Mouse (Mus musculus) liver, embryonic 14.5 days (tissue): ENCODE data around the gene Klk7. TPM values are rescaled to one million over a fixed set of nuclear protein-coding genes. Genes with fewer than 3 reads are reported as not detected.

Experiments
- ATAC-seq: fragments of 200-750 bp; cut with Nextera tagmentation; 2 replicates; pipeline ENCODE4 v1.8.0; 2017; ENCODE audit warnings: moderate number of reproducible peaks, mild to moderate bottlenecking, moderate library complexity; ENCODE audit not compliant: insufficient read depth
- DNase-seq, 3 experiments: peaks; one replicate each; pipeline ENCODE4 v3.0.0-alpha.2; 2012 to 2013; ENCODE audit warnings: low read depth in 3 of 3, low spot score in 3 of 3
- H3K27ac ChIP-seq: fragments of 300-500 bp; sonication (generic); 2 replicates; pipeline ENCODE4 v1.5.1; 2014; ENCODE audit warnings: moderate library complexity, mild to moderate bottlenecking, control low read depth, inconsistent platforms
- H3K27me3 ChIP-seq: fragments of 300-500 bp; sonication (generic); 2 replicates; pipeline ENCODE4 v1.6.1; 2014; ENCODE audit warnings: mild to moderate bottlenecking, low read length, moderate library complexity; ENCODE audit not compliant: control insufficient read depth, insufficient read depth
- H3K36me3 ChIP-seq: fragments of 300-500 bp; sonication (generic); replicated peaks from 2 replicates; pipeline ENCODE4 v1.6.1; 2014; ENCODE audit warnings: low read depth; ENCODE audit not compliant: control insufficient read depth, insufficient read depth
- H3K4me1 ChIP-seq, 2 experiments: fragments of 200-500 bp in 1 of 2; fragments of 300-500 bp in 1 of 2; sonication (generic) in 1 of 2; replicated peaks; 2 replicates each; pipeline ENCODE4 v1.6.1; 2012 to 2014; ENCODE audit warnings: antibody characterized with exemption in 1 of 2, inconsistent platforms in 1 of 2, low read length in 1 of 2; ENCODE audit not compliant: control insufficient read depth in 2 of 2, insufficient read depth in 2 of 2
- H3K4me2 ChIP-seq: fragments of 300-500 bp; sonication (generic); 2 replicates; pipeline ENCODE4 v1.6.1; 2014; ENCODE audit warnings: low read depth, mild to moderate bottlenecking, control low read depth, moderate library complexity
- H3K4me3 ChIP-seq, 2 experiments: fragments of 200-500 bp in 1 of 2; fragments of 300-500 bp in 1 of 2; sonication (generic) in 1 of 2; 2 replicates each; pipeline ENCODE4 v1.5.1; 2012 to 2014; ENCODE audit warnings: low read depth in 2 of 2, low read length in 2 of 2, mild to moderate bottlenecking in 2 of 2, control low read depth in 1 of 2, inconsistent platforms in 1 of 2, moderate library complexity in 1 of 2; ENCODE audit not compliant: insufficient read depth in 1 of 2
- H3K9ac ChIP-seq: fragments of 300-500 bp; sonication (generic); replicated peaks from 2 replicates; pipeline ENCODE4 v1.6.1; 2014; ENCODE audit warnings: mild to moderate bottlenecking, control low read depth, moderate library complexity
- H3K9me3 ChIP-seq: fragments of 300-500 bp; sonication (generic); 2 replicates; pipeline ENCODE4 v1.6.1; 2016; ENCODE audit warnings: low read length, mixed read lengths; ENCODE audit not compliant: control insufficient read depth
- CTCF ChIP-seq: IDR thresholded peaks from 2 replicates; pipeline ENCODE4 v1.5.1; 2016; ENCODE audit warnings: antibody characterized with exemption, low read depth, control low read depth
- EP300 ChIP-seq: IDR thresholded peaks from 2 replicates; pipeline ENCODE4 v1.6.1; 2016; ENCODE audit warnings: antibody characterized with exemption, low read depth
- WGBS: fragments of 180-500 bp; shearing (Covaris S2); extraction: QIAGEN DNeasy Blood & Tissue Kit; methylation state at CpG from one replicate; pipeline ENCODE4 v1.1.7; 2014; ENCODE audit not compliant: insufficient replicate concordance; 5-methylcytosine and 5-hydroxymethylcytosine counted together
- polyA plus RNA-seq, 2 experiments: library from polyadenylated mRNA; depleted of rRNA in 1 of 2; stranded (reverse) in 1 of 2; unstranded in 1 of 2; fragments of >200 nt; fragmentation: Nextera tagmentation in 1 of 2; extraction: Ambion mirVana in 1 of 2; gene quantifications; 2 replicates each; pipeline versions ENCODE4 v1.2.1 to v1.2.3; 2012 to 2014

Gene Klk7
- polyA plus RNA-seq, 2 experiments: not detected

DNA sequence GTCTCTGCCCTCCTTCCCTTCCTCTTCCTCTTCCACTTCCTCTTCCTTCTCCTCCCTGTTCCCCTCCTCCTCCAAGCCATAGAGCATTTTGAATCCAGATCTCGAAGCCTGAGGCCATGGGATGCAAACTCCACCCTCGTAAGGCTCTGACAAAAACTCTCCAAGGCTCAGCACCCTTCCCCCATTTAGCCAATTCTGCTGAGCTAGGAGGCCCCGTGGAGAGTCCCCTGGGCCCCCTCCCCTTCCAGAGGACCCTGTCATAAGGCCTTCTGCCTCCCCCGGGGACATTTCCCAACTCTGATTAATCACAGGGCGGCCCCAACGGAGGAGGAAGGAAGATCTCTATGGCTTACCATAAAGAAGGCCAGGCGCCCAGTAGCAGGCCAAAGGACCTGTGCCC lies 19.5 kb upstream of the Klk7 start, which contains the start of gene Klk9:
Gene Klk9, plus strand, starts transcription at position 301 of the 400 bp plus-strand sequence.
- Histone ChIP-seq H3K36me3 (no peaks in the 10 kb centered on the region), H3K27ac (no peak within 1 kb of the TSS), H3K4me1 (no peaks in the 10 kb centered on the region)

DNA sequence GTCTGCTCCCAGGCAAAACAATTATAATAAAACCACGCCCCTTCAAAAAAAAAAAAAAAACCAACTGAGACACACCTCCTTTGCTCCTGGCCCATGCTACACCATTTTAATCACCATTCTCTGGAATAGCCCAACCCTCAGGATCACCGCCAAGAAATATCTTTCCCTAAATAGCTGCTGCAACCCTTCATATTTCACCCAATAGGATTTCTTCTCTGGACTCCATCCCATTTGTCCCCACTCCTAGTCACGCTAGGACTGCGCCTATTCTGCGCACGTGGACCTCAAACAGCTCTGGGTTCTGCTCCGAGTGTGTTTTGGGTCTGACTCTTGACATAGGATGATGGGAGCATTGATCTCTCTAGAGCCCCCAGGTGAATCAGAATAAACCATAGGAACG lies 14.7 kb upstream of the Klk7 start:
- H3K36me3 ChIP-seq: no peaks in the 10 kb centered on the region
- no peaks in the 10 kb centered on the region for H3K9me3 ChIP-seq
- DNase-seq (no peak), ATAC-seq (no peak)
- H3K4me3 ChIP-seq: no peak overlapping the region
- WGBS: 11% methylated on average over 8 of the region's 8 CpGs
- H3K27me3 ChIP-seq: peaks cover 15% of the 10 kb centered on the region
- H3K4me1 ChIP-seq: no peaks in the 10 kb centered on the region
- no peak overlapping the region for H3K27ac ChIP-seq
- H3K4me2 ChIP-seq: peak overlapping the region; percentile 59; the same call in 1 of the 2 replicates
- TF ChIP-seq CTCF (no peak), EP300 (no peak)
- no peak overlapping the region for H3K9ac ChIP-seq

More for the DNA sequence above, 19.5 kb upstream of the Klk7 start, which contains the start of gene Klk9:
- no peak for ATAC-seq
- Histone ChIP-seq H3K9me3 (no peaks in the 10 kb centered on the region), H3K27me3 (peaks cover 6% of the 10 kb centered on the region), H3K4me2 (no peak within 1 kb of the TSS), H3K9ac (no peak within 1 kb of the TSS), H3K4me3 (no peak within 1 kb of the TSS)
- no peak for DNase-seq
- no peak for TF ChIP-seq EP300
- TF ChIP-seq CTCF: no peak
- 59% methylated on average over 7 of the region's 7 CpGs for whole genome bisulfite sequencing

DNA sequence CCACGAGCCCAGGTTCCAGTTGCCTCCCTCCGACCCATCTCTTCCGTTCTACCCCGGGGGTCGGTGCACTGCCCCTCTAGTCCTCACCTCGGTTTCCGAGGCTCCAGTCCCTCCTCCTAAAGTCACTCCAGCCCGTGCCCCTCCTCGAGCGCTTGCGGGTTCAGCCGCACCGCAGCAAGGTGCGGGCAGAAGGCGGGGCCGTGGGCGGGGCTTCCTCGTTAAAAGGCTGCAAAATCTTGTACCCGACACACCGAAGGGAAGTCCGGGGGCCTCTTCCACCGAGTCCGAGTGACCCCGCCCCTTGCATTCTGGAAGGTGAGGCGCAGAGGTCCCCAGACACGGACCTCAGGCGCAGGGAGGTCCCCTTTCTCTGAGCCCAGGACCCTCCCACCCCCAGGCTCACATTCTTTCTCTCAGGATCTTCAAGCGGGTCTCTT lies 13.7 kb upstream of the Klk7 start, which contains the start of gene Klk8:
Gene Klk8, plus strand, starts transcription at position 245 of the 437 bp plus-strand sequence.
- ATAC-seq (no peak), DNase-seq (no peak)
- Histone ChIP-seq H3K27ac (no peak within 1 kb of the TSS), H3K27me3 (peaks cover 15% of the 10 kb centered on the region), H3K4me2 (peak within 1 kb of the TSS; percentile 59), H3K4me3 (peak within 1 kb of the TSS; percentile 19 to 45), H3K9me3 (no peaks in the 10 kb centered on the region), H3K9ac (no peak within 1 kb of the TSS), H3K36me3 (no peaks in the 10 kb centered on the region), H3K4me1 (no peaks in the 10 kb centered on the region)
- under 1% methylated on average over 28 of the region's 28 CpGs for WGBS
- TF ChIP-seq EP300: no peak
- TF ChIP-seq CTCF: no peak

DNA sequence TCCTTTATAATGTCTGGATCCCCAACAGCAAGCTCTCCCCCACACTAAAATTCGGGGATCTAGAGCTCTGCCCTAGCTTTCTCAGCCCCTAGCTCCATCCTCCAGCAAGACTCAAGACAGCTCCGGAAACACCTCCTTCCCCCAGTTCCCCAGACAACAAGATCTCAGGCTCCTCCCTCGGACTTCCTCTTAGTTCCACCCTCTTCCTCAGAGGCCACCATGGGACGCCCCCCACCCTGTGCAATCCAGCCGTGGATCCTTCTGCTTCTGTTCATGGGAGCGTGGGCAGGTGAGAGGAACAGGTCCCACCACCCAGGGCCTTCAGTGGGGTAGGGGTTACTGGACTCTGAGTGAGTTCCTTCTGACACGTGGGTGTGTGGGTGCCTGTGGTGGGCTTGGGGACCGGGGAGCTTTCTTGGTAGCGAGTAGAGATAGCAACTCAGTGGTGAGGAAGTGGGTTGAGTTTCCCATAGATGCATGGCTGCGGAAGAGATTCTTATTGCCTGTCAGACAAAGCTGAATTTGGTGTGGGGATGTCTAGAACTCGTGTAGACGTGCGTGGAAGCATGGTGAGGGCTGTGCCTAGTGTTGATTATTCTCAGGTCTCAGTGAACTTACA lies 13.1 kb upstream of the Klk7 start:
- WGBS: 4% methylated on average over 13 of the region's 13 CpGs
- H3K4me1 ChIP-seq: no peaks in the 10 kb centered on the region
- H3K4me2 ChIP-seq: peak overlapping the region; percentile 59
- no peak overlapping the region for H3K27ac ChIP-seq
- ATAC-seq (no peak), DNase-seq (no peak)
- no peak for TF ChIP-seq EP300
- no peak for TF ChIP-seq CTCF
- H3K9me3 ChIP-seq: no peaks in the 10 kb centered on the region
- no peaks in the 10 kb centered on the region for H3K36me3 ChIP-seq
- H3K27me3 ChIP-seq: peaks cover 15% of the 10 kb centered on the region
- H3K9ac ChIP-seq: no peak overlapping the region
- H3K4me3 ChIP-seq: peak overlapping the region in 1 of 2 experiments; percentile 45; a peak in 2 of 4 replicates

DNA sequence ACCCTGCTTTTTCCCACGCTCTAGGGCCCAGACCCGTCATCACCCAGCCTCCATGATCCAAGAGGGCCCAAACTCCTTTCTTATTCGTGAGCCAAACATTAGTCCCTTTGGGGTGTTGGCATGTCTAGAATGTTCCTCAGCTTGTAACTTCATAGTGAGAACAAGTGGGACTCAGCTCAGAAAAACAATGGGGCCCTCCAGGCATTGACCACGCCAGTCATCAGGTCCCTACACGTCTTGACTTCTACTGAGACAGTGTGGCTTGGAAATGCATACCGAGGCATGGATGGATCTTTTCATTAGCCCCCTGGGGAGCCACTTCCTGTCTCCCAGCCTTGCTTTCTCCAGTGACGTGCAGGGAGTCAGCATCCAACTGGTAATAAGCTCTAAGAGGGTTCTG lies 11.2 kb upstream of the Klk7 start:
- no peak overlapping the region for H3K9ac ChIP-seq
- H3K4me1 ChIP-seq: no peaks in the 10 kb centered on the region
- TF ChIP-seq CTCF: no peak
- no peak for TF ChIP-seq EP300
- peaks cover 15% of the 10 kb centered on the region for H3K27me3 ChIP-seq
- H3K27ac ChIP-seq: no peak overlapping the region
- no peak overlapping the region for H3K4me2 ChIP-seq
- no peaks in the 10 kb centered on the region for H3K36me3 ChIP-seq
- ATAC-seq (no peak), DNase-seq (no peak)
- no peak overlapping the region for H3K4me3 ChIP-seq
- H3K9me3 ChIP-seq: no peaks in the 10 kb centered on the region
- 52% methylated on average over 7 of the region's 7 CpGs for WGBS
